Mouse (Mus musculus): ENCODE results near the gene Neurog2.

Neurog2 gene

DNA sequence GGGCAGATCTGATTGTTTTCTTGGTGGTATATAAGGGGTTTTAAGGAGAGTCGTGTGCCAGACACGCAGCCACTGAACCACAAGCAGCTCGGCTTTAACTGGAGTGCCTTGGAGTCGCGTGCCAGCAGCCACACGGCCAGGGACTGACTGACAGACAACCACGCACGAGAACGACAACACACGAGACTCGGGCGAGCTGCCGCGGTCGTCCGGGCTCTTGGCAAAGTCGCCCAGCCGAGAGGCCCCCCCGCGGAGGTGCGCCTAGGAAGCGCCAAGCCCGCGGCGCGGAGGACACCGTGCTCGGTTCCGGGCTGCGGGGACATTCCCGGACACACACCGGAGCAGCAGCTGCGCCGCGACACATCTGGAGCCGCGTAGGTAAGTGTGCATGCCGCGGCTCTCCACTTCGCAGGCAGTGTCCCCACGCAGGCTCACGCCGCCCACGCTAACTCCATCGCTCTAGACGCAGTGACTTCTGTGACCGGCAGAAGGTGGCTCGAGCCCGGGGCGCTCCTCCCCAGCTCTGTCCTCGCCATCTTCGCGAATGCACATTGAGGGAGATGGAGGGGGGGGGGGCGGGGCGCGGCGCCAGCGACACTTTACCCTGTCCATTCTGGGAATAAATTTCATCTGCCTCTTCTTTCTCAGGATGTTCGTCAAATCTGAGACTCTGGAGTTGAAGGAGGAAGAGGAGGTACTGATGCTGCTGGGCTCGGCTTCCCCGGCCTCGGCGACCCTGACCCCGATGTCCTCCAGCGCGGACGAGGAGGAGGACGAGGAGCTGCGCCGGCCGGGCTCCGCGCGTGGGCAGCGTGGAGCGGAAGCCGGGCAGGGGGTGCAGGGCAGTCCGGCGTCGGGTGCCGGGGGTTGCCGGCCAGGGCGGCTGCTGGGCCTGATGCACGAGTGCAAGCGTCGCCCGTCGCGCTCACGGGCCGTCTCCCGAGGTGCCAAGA is at the start of gene Neurog2:
TSS of gene Neurog2 (plus strand) at position 56 of the 953 bp plus-strand sequence.
- DNase-seq = peak in 1 of 2 experiments; percentile 12

DNA sequence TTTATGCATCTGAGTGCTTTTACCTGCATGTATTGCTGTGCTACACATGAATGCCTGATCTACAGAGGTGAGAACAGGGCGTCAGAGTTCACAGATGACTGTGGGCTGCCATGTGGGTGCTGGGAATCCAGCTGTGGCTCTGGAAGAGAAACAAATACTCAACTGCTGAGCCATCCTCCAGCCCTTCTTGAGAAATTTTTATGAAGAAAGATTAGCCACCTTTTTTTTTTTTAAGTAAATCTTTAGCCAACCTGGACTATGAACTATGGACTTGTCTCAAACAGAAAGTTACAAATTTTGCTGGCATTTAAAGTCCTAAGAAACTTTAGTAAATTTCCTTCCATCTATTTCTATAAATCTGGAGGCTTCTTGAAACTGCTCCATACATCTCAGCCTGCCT is 35.8 kb upstream of the Neurog2 start:
- DNase-seq = no peak

DNA sequence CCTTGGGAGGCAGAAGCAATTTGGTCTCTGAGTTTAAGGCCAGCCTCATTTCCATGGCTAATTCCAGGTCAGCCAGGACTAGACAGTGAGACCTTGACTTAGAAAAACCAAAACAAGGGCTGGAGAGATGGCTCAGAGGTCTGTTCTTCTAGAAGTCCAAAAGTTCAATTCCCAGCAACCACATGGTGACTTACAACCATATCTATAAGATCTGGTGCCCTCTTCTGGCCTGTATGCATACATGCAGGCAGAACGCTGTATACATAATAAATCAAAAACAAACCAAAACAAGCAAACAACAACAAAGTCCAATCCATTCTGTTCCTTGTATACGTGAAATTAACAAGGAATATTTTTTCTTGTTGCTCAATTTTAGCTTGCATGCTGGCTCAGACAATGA is 24.8 kb upstream of the Neurog2 start:
- DNase-seq = no peak

DNA sequence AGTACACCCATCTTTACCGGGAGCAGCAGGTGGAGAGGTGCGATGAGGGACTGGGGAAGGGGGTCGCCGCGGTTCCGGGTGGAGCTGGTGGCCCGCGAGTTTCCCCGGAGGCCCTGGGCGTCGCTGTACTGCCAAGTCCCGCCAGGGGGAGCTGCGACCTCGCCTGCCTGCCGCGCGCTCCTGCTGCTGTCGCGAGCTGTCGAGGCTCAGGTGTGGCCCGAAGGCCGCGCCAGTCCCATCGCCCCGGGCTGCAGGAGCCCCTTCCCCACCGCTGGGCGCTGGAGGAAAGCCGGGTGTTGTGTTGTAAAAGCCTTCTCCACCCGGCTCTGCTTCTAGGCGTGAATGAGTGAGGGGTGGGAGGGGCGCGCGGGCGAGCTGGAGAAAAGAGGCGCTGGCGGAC is 7.6 kb upstream of the Neurog2 start:
- peak; percentile 78 to 80 for DNase-seq

DNA sequence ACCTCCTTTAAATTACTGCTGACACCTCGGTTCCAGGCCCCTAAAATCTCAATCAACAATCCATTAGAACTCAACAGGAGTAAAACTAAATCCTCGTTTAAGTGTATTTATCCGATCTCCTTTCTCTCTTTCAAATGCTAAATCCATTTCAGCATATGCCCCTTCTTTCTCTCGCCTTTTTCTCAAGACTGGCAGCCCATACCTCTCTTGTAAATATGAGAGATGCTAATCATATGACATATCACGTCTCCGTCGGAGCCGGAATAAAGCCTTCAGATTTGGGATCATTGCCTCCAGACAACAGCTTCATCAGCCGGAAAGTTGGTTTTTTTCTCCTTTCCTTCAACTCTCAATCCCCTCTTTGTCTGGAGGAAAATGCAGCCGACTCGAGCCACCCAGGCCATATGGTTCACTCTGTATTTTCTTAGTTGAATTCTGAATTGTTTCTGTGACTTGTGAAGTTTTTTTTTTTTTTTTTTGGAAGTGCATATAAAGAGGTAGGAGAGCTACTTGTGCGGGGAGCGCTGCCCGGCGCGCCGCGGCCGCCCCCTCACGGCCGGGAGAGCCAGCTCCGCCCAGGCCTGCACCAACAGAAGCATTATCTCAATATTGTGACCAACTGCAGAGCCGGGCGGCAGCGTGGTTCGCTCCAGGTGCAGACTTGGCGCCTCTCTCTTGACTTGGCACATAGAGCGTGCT is 7.1 kb upstream of the Neurog2 start:
- no peak for DNase-seq

DNA sequence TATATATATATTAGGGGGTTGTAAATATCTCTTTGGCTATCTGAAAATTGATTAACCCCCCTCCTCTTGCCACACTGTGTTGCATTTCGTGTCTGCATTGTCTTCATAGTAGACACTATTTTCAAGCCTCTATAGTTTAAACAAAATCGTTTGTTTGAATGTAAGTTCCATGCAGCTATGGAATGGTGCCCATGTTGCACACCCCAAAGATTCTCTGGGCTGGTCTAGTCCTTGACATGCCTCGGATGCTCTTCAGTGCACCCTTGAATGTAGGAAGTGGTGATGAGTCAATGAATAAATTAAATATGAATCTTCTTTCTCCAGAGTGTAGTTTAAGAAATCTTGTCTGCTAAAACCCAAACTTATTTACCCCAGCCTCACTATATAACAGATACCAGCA is 6.4 kb upstream of the Neurog2 start:
- DNase-seq = no peak

DNA sequence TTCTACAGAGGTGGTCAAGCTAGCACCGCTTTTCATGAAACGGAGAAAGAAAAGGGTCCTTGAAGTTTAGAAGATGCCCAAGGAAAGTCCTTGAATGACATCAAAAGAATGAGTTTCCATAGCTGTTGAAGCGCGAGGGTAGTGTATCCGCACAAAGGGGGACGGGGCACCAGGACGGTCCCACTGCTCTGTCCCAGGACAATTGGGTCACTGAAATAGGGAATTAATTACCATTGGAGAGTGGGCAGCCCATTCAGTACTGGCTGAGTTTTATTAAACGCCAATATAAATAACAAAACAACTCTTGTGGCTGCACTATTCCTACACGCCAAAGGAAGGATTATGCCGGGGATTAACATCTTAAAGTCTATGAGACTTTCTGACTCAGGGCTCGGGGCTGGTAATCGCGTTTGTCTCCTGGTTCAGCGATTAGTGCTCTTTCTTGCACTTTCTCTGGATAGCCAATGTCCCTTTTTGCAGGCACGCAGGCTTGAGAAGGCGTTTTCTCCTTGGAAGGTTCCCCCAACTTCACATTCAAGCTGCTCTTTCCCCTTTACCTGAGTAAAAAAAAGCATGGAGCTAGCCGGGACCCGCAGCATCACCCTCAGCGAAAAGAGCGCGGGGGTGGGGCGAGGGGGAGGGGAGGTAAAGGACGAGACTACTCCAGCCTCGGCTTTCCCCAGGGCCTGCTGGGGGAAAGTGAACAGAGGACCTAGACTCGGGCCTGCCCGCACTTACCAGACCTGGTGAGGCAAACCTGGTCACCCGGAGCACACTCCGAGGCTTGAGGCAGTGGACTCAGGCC is 5.6 kb upstream of the Neurog2 start:
- no peak for DNase-seq

DNA sequence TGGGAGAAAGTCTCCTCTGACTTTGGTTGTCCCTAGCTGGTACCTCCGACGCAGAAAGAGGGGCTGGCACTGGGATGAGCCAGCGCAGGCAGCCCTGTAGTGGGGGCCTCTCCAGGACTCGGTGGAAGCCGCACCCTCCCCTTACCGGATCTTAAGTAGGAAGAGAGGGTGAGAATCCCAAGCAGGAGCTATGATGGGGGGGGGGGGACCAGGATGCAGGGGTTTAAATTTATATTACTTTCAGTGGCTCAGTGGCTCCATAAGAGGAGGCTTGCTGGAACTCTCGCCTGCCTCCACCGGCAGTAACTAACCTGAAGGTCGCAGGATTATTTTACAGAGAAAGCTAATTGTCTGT is 5.0 kb upstream of the Neurog2 start:
- DNase-seq = no peak

DNA sequence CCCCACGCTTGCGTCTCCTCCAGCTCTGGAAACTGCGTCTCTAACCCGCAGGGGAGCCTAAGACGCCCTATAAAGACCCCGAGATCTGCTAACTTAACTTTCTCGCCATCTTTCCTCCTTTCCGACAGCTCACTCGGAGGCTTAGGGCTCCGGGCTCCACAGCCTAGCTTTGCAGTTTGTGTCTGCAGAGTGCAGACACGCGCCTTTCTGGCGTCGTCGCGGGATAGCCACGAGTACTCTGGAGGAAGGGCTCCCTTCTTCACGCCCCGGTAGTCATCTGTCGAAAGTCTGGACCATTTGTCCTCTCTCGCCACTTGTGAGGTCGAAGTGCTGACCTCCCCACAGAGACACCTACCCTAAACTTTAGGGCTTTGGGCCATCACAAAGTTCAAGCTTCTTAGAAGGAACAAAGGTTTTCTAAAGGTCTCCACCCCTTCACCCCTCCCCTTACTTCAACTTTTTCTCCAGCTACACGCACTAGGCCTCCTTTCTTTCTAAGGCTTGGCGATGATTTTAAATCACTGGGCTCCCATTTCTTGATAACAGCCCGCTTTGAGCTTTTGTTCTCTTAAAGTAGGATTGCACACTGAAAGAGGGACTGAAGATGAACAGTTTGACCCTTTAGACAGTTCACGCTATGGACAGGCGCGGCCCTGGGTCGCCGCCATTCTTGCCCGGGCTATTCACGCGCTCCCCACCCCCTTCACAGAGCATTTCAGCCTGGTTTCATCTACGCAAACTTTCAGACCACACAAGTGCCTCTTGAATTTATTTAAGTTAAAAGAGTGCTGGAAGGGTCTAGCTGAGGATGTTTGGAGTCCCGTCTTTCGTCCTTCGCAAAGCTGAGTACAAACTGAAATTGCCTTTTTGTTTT is 4.4 kb upstream of the Neurog2 start:
- DNase-seq = no peak

DNA sequence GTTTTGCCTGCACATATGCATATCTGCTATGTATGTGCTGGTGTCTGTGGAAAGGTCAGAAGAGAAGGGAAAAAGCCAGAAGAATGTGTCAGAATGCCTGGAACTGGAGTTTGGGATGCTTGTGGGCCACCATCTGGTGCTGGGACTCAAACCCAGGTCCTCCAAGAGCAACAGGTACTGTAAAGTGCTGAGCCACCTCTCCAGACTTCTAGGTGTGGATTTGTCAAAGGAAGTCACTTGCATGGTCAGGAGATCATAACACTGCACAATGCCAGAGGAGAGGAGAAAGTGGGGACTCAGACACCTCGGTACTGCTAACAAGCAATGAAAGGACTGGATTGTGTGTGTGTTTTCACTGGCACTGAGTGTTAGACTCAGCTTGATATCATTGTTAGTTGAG is 2.7 kb upstream of the Neurog2 start:
- DNase-seq = no peak

DNA sequence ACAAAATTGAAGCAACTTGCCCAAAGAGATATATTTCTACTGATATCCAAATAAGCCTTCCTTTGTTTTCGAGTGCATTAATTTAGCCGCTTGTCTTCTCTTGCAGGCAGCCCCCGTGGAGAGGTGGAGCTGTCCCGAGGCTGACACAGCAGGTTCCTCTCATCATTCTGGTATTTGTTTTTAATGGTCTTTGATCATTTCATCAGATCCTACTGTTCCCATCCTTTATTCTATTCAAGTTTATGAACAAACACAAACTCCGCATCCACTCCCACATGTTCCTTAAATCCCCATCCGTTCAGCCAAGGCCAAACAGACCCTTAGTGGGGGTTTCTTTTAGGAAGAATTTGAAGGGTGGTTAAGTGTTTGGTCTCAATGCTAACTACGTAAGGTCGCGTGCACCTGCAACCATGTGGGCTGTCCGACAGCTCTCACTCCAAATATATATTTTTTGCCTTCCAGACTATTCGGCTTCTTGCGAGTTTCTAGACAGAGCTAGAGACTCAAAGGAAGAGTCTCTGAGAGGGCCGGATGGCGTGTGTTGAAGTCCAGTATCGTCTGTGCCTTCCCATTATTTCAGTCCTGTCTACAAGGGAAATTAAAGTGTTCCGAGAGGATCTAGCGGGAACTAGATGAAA is 2.1 kb upstream of the Neurog2 start:
- no peak for DNase-seq

DNA sequence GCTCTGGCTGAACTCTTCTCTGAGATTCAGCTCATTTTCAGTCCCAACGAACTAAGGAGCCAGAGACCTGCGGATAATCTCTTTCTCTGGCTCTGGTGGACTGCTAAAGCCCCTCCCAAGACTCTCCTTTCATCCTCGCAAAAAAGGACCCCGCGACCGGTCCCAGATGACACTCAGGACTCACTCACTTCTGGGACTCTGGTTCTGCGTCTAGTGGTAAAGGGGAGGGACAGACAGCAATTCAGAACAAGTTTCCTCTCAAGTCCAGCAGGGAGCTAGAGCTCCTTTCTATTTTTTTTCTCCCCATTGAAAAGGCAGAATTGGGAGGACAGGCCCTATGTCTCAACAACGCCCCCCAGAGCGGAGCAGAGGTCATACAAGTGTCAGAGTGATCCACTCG is 1.4 kb upstream of the Neurog2 start:
- no peak for DNase-seq

DNA sequence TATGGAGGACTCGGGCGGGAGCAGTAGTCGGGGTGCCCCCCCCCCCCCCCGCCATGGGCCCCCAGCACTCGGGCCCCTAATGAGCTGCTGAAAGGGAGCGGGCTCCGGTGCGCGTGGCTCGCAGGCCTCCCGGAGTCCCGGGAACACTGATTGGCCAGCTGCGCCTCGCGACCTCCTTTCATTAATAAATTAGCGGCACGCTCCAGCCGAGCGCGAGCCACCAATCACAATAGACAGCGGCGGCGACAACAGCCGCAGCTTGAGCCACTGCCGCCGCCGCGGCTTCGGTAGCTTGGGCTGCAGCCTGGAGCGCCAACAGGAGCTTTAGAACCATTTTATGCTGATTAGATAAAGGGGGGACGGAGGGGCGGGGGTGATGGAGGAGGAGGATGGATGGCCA is 404 bp upstream of the Neurog2 start:
- DNase-seq = no peak

DNA sequence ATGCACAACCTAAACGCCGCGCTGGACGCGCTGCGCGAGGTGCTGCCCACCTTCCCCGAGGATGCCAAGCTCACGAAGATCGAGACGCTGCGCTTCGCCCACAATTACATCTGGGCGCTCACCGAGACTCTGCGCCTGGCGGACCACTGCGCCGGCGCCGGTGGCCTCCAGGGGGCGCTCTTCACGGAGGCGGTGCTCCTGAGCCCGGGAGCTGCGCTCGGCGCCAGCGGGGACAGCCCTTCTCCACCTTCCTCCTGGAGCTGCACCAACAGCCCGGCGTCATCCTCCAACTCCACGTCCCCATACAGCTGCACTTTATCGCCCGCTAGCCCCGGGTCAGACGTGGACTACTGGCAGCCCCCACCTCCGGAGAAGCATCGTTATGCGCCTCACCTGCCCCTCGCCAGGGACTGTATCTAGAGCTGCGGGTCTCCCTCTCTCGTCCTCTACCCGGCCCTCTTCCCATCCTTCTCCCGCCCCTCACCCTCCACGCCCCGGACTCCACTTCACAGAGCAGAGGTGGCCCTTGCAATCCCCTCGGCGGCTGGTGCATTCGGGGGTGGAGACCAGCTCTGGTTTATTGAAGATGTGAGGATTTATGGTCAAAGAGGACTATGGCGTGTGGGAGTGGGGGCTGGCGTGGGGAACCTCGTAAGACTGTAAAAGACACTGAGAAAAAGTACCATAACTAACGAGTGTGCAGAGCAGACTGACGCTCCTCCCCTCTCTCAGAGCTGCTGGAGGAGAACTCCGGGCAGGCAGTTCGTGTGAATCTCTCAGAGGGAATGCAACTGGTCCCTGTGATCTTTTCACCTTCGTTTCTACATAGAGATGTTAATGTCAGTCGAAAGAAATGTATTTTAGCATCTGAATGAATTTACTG is 1.4 kb downstream of the Neurog2 start:
- DNase-seq = peak; percentile 69 to 71

DNA sequence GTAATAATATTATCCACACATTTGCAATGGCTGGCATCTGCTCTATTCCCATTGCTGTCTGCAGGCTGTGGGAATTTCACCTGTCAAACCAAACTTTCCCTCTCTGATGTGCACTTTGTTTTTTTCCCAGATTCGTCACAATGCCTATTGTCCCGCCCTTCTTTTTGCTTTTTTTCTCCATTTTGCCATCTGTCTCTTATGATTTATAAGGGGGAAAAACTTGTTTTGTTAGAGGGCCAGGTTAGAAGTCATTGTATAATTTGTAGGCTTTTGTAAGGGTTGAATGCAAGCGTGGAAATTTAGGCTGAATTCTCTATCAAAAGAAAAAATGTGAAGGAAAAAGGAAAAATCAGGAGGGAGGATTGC is 2.0 kb downstream of the Neurog2 start:
- no peak for DNase-seq

DNA sequence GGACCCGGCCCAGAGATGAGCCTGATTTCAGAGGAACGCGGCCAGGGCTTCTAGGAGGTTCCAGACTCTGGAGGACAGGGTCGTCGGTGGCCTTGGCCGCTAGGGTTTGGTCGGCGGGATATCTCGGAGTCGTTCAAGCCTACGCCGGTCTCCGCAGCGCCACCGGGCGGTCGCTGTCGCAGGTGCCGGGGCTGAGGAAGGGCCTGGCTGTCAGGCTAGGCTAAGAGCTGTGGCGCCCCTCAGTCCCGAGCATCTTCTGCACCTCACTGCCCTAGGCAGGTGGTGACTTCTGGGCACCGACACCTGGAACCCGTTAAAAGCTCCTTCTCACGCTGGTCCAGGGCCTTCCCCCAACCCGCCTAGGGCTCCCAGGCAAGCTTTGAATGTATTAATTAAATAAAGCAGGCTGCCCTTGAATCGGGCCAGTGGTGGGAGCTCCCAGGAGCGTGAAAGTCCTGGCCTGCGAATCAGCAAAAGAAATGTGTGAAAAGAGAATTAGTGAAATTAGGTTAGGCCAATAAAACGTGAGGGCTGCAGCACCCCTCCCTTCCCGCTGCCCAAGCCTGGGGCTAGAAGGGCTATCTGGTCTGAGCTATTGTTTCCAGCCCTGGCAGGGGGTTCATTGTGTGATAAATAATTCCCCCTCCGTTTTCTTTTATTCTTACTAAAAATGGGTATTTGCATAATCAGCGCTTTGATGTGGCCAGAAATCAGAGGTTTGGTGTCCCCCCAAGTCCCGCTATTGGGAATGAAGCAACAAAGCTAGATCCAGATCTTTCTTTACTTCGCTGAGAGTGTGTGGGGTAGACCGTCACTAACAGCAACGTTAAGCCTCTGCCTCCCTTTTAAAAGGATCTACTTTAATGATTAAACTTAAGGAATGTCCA is 7.2 kb downstream of the Neurog2 start:
- DNase-seq = peak; percentile 36 to 47

DNA sequence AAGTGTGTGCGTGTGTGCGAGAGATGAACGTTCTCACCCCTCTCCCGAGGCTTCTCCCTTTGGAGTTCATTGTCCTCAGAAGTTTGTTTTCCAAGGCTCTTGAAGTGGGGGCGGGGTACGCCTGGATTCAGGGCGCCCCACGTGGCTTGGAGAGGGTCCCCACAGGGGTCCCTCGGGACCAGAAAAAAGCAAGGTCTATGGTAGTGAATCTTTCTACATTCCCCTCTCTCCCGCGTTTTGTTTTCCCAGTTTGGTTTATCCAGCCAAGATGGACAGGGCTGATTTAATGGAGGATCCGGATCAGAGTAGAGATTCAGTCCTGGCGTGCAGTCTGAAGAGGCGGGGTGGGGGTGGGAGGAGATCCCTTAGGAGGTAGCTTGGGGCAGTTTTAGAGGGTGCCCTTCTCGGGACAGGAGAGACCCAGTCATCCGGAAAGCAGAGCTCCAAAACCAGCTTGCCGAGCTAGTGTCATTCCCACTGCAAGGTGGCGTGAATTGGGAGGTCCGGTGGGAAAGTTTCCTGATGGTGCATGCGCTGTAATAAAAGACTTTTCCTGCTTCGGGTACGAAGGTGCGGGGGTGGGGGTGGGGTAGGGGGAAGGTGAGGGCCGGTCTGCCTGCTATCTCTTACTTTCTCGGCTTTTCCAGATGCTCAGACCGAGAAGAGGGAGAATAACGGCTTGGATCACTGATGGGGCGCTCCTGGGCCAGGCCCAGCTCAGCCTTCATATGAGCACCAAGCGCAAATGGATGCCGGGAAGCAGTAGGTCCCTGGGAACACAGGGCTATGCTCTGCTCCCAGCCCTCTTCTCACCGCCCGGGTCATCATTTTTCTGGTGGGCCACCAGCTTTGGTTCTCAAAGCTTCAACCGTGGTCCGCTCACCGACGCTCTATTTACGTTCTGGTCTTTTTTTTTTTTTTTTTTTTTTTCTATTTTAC is 8.1 kb downstream of the Neurog2 start:
- no peak for DNase-seq

DNA sequence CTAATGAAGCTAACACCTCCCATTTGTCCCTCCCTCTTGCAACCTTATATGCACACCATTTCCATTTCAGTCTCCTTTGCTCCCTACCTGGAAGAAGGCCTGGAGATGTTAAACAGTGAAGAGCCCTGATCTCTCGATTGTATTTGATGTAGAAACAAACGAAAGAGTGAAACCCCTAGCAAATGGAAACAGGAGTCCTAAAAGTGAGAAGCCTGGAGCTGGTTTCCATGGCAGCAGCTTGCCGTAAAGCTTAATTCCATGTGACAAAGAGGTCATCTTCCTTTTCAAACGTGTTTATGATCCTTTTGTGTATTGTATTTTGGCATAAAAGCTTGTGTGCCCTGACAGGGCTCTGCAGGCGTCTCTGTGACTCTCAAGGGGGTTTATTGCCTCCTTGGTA is 9.3 kb downstream of the Neurog2 start:
- no peak for DNase-seq
